ENCODE assay signal across 23 mouse cellular contexts in the genomic region with DNA sequence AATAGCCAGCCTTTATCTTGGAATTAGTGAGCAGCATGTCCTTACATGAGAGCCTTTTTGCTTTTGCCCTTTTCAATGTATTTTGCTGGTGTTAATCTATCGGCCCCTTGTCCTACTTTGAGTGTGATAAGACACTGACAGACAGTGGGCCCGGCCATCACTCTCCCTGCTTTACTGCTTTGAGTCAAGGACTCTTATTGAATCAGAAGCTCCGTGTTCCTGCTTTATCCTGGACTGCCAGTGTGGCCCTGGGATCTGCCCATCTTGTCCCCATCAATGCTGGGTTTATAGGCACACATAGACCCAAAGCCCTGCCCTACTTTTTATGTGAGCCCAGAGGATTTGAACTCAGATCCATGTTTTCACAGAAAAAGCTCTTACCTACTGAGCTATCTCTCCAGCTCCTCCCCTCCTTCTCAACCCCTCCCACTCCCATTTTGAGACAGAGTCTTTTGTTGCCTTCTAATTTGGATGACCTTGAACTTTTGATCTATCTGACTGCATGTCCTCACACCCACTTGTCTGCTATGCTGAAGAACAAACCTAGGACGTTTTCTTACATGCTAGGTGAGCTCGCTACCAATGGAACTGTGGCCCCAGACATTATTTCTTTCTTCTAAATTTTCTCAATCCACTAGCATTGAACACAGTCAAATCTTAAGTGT. TPM values are rescaled to one million over a fixed set of nuclear protein-coding genes. Genes with fewer than 3 reads are reported as not detected.
DNase-seq lines count a peak whose midpoint lies in the region; TF ChIP-seq lines count a peak whose summit lies in the region.
"Had no signal": no experiment of that assay in that cellular context is flagged by ENCODE, and none has a peak within 500 bp of the region (broad histone marks: within the 10 kb centered on the region; RNA-seq: fewer than 3 reads in every experiment).

No protein-coding gene starts in this region.

- H3K27ac ChIP-seq in ES-E14 (ENCODE audit: insufficient read depth, low read depth, low read length, poor library complexity, severe bottlenecking) = no peak overlapping the region; the same call in 1 of the 2 replicates
- H3K27ac ChIP-seq: embryonic facial prominence, embryonic 12.5 days; embryonic facial prominence, embryonic 15.5 days; gastrocnemius, adult 2 months; heart, embryonic 15.5 days; hindbrain, embryonic 14.5 days; hindbrain, postnatal 0 days had no signal

- no peak overlapping the region; a peak in 1 of 4 replicates for H3K4me3 ChIP-seq in ES-E14 (ENCODE audit: insufficient read depth in 1 of 2, low read depth in 1 of 2, low read length in 2 of 2, poor library complexity in 1 of 2, severe bottlenecking in 1 of 2)
- H3K4me3 ChIP-seq: embryonic facial prominence, embryonic 12.5 days; embryonic facial prominence, embryonic 15.5 days; gastrocnemius, adult 2 months; heart, embryonic 12.5 days; heart, embryonic 15.5 days had no signal

- in situ Hi-C loops in ES-E14 (cut with MboI; ENCODE audit: low sequenced_read_pairs in 2 of 2, unreplicated experiment in 2 of 2) = no loop called here

- H3K9me3 ChIP-seq in ES-E14 (ENCODE audit: control insufficient read depth, insufficient read depth, low read depth, low read length) = no peaks in the 10 kb centered on the region
- H3K9me3 ChIP-seq: embryonic facial prominence, embryonic 12.5 days; embryonic facial prominence, embryonic 15.5 days; heart, embryonic 15.5 days had no signal

- no peak overlapping the region for H3K9ac ChIP-seq in ES-E14 (ENCODE audit: insufficient read depth, low read depth, low read length, poor library complexity, severe bottlenecking)
- H3K9ac ChIP-seq: embryonic facial prominence, embryonic 12.5 days; embryonic facial prominence, embryonic 15.5 days; forebrain, postnatal 0 days; heart, embryonic 12.5 days; heart, embryonic 15.5 days; hindbrain, embryonic 14.5 days had no signal

- H3K36me3 ChIP-seq in ES-E14 (ENCODE audit: control insufficient read depth, insufficient read depth, low read length, poor library complexity, severe bottlenecking) = no peaks in the 10 kb centered on the region
- H3K36me3 ChIP-seq: embryonic facial prominence, embryonic 12.5 days; embryonic facial prominence, embryonic 15.5 days; heart, embryonic 12.5 days; heart, embryonic 15.5 days had no signal

- DNase-seq in adrenal gland, adult (ENCODE audit: inconsistent age in 2 of 2, low spot score in 1 of 2) = peak; percentile 81 to 83
- DNase-seq in adrenal gland, postnatal 10 days = no peak
- DNase-seq in adrenal gland, postnatal 36 days = peak; percentile 30 to 58
- DNase-seq in adrenal gland, adult 8-10 months = no peak
- peak; percentile 54 for DNase-seq in ES-E14 (ENCODE audit: low read depth, low spot score)
- DNase-seq in right cerebral cortex, postnatal 36 days (ENCODE audit: low spot score in 2 of 2) = no peak
- DNase-seq in cerebellum, adult 9-10 months = no peak
- DNase-seq: cerebellum, adult 18-20 months; cerebellum, adult 9-11 months; cerebellum, postnatal 25 days; forebrain, postnatal 0 days; gastrocnemius, adult 2 months; gastrocnemius, postnatal 14 days; heart, adult 18-20 months; heart, postnatal 10 days; heart, postnatal 4 days; kidney, adult 2 months had no signal

- peaks cover 0 to 6% of the 10 kb centered on the region in 2 experiments; a peak in 1 of 4 replicates for H3K4me1 ChIP-seq in ES-E14 (ENCODE audit: control insufficient read depth in 2 of 2, insufficient read depth in 2 of 2, low read length in 2 of 2, poor library complexity in 1 of 2)
- H3K4me1 ChIP-seq: embryonic facial prominence, embryonic 12.5 days; embryonic facial prominence, embryonic 15.5 days; heart, embryonic 12.5 days; heart, embryonic 15.5 days had no signal

TF ChIP-seq in ES-E14, 5 proteins besides CTCF, POLR2A, EP300 and RAD21:
- TF ChIP-seq ZC3H11A (IDR thresholded peaks at IDR 0.05; ENCODE audit: borderline replicate concordance, low read depth, low read length) (no peak), ZNF384 (IDR thresholded peaks at IDR 0.05; ENCODE audit: low read depth, low read length) (no peak), HCFC1 (IDR thresholded peaks at IDR 0.05; ENCODE audit: borderline replicate concordance, insufficient read depth, low read length) (no peak), CHD2 (IDR thresholded peaks at IDR 0.05; ENCODE audit: low read depth, low read length) (no peak), MAFK (IDR thresholded peaks at IDR 0.05; ENCODE audit: insufficient read depth, low read depth, low read length) (no peak)

RNA-seq across cellular contexts. Expression of gene Hhex, which starts 53.3 kb away (rescaled TPM):
- 10 to 100 TPM; 19.8 to 26.7 TPM for total RNA-seq in adrenal gland, postnatal 10 days (2021)
- 10 to 100 TPM; 42.6 to 70.0 TPM for total RNA-seq in adrenal gland, postnatal 36 days (2021)
- total RNA-seq in adrenal gland, adult 8-10 months (2022) = 100 to 1,000 TPM in 2 of 4 experiments, 10 to 100 TPM in 2; 23.6 to 283 (median 97.2) TPM
- total RNA-seq in ES-E14 (2012; rRNA removed) = 1.9 and 2.1 TPM in 2 replicates

Comparison
In these comparisons a context has a peak if more than half of its experiments do, and no peak if none do; other contexts are left out.
1. DNase-seq: peak in adrenal gland, adult (2 of 2), adrenal gland, postnatal 36 days (2 of 2) and ES-E14 (single experiment); none in adrenal gland, postnatal 10 days (single experiment), adrenal gland, adult 8-10 months (single experiment), right cerebral cortex, postnatal 36 days (0 of 2) and cerebellum, adult 9-10 months (single experiment).